Mouse (Mus musculus) liver, embryonic 12.5 days (tissue): Measurements from ENCODE around the gene Gm3047. TPM values are rescaled to one million over a fixed set of nuclear protein-coding genes. Genes with fewer than 3 reads are reported as not detected.
"Not testable (repeated sequence)": the region's sequence is repeated elsewhere in the genome, so short reads cannot be mapped to it uniquely, and the experiment has no call there.

Experiments
- ATAC-seq: fragments of 200-750 bp; cut with Nextera tagmentation; 2 replicates; pipeline ENCODE4 v1.8.0; 2017; ENCODE audit warnings: moderate number of reproducible peaks, mild to moderate bottlenecking, moderate library complexity
- H3K27ac ChIP-seq: fragments of 300-500 bp; sonication (generic); 2 replicates; pipeline ENCODE4 v1.5.1; 2016; ENCODE audit warnings: mild to moderate bottlenecking
- H3K27me3 ChIP-seq: fragments of 300-500 bp; sonication (generic); replicated peaks from 2 replicates; pipeline ENCODE4 v1.6.1; 2016; ENCODE audit warnings: mild to moderate bottlenecking, moderate library complexity
- H3K36me3 ChIP-seq: fragments of 300-500 bp; sonication (generic); 2 replicates; pipeline ENCODE4 v1.6.1; 2016; ENCODE audit warnings: mild to moderate bottlenecking, moderate library complexity
- H3K4me1 ChIP-seq: fragments of 300-500 bp; sonication (generic); 2 replicates; pipeline ENCODE4 v1.6.1; 2016
- H3K4me2 ChIP-seq: fragments of 300-500 bp; sonication (generic); 2 replicates; pipeline ENCODE4 v1.6.1; 2016; ENCODE audit warnings: mild to moderate bottlenecking, moderate library complexity
- H3K4me3 ChIP-seq: fragments of 300-500 bp; sonication (generic); 2 replicates; pipeline ENCODE4 v1.5.1; 2016; ENCODE audit warnings: mild to moderate bottlenecking, moderate library complexity
- H3K9ac ChIP-seq: fragments of 300-500 bp; sonication (generic); 2 replicates; pipeline ENCODE4 v1.6.1; 2016; ENCODE audit warnings: mild to moderate bottlenecking, moderate library complexity
- H3K9me3 ChIP-seq: fragments of 300-500 bp; sonication (generic); replicated peaks from 2 replicates; pipeline ENCODE4 v1.6.1; 2016; ENCODE audit warnings: mild to moderate bottlenecking, moderate library complexity
- WGBS: fragments of 180-500 bp; shearing (Covaris S2); methylation state at CpG from one replicate; pipeline ENCODE4 v1.1.7; 2016; ENCODE audit not compliant: insufficient replicate concordance; 5-methylcytosine and 5-hydroxymethylcytosine counted together
- polyA plus RNA-seq: library from polyadenylated mRNA; unstranded; fragments of >200 nt; fragmentation: Nextera tagmentation; extraction: Ambion mirVana; gene quantifications from 2 replicates; pipeline ENCODE4 v1.2.1, GENCODE M21; 2016

Gm3047 gene
- polyA plus RNA-seq: not detected in 2 replicates

DNA sequence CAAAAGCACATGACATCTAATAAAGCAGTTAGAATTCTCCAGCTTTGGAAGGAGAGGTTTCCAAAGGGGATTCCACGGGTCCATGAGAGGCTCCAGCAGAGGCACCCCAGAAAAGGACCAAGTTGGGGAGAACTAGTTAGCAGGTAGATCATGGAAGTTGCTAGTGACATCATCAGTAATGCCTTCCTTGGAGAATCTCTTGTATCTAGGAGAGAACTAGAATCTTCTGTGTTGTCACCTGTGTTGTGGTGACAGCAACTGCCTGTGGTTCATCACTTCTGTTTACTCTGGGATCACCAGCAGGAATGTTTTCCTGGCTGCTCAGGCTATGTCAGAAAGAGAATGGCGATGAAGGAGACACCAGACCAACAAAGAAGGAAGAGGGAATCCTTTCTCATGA, at the start of gene Gm3047:
Gene Gm3047 (plus strand): TSS at position 301 of the 400 bp plus-strand sequence.
- not testable (repeated sequence) for H3K36me3 ChIP-seq, H3K27me3 ChIP-seq, ATAC-seq, H3K4me3 ChIP-seq, H3K4me1 ChIP-seq, H3K4me2 ChIP-seq, H3K9ac ChIP-seq, H3K27ac ChIP-seq, H3K9me3 ChIP-seq
- no CpG with 5 or more reads among the region's 2 CpGs for WGBS

Other genes starting within 250 kb of the Gm3047 start
- gene Gm3149, start 238.1 kb upstream of the Gm3047 start, polyA plus RNA-seq: not detected in 2 replicates
- gene 2610042L04Rik, start 220.6 kb upstream of the Gm3047 start, polyA plus RNA-seq: not detected in 2 replicates
- not detected in 2 replicates for gene Gm3159, start 157.9 kb upstream of the Gm3047 start, polyA plus RNA-seq
- not detected in 2 replicates for gene Gm3164, start 140.0 kb upstream of the Gm3047 start, polyA plus RNA-seq
- not detected in 2 replicates for gene Gm3173, start 124.4 kb upstream of the Gm3047 start, polyA plus RNA-seq
- gene Gm3182, start 73.7 kb upstream of the Gm3047 start, polyA plus RNA-seq: not detected in 2 replicates
- not detected in 2 replicates for gene Gm8159, start 76.9 kb downstream of the Gm3047 start, polyA plus RNA-seq
- not detected in 2 replicates for gene Gm3239, start 108.8 kb downstream of the Gm3047 start, polyA plus RNA-seq
- gene Gm7876, start 153.8 kb downstream of the Gm3047 start, polyA plus RNA-seq: not detected in 2 replicates
- gene Gm3252, start 171.4 kb downstream of the Gm3047 start, polyA plus RNA-seq: not detected in 2 replicates
- not detected in 2 replicates for gene Gm9602, start 220.9 kb downstream of the Gm3047 start, polyA plus RNA-seq